Mouse (Mus musculus) hindbrain, postnatal 0 days (tissue): ENCODE data around the gene Psg21. TPM values are rescaled to one million over a fixed set of nuclear protein-coding genes. Genes with fewer than 3 reads are reported as not detected.
"Not testable (repeated sequence)": the region's sequence is repeated elsewhere in the genome, so short reads cannot be mapped to it uniquely, and the experiment has no call there.

Experiments used
- ATAC-seq: fragments of 200-750 bp; cut with Nextera tagmentation; 2 replicates; pipeline ENCODE4 v1.8.0; 2017; ENCODE audit warnings: mild to moderate bottlenecking, moderate TSS enrichment, moderate library complexity
- DNase-seq: peaks from one replicate; pipeline ENCODE4 v3.0.0-alpha.2; 2015; ENCODE audit warnings: low spot score
- H3K27ac ChIP-seq: fragments of 300-500 bp; sonication (generic); 2 replicates; pipeline ENCODE4 v1.5.1; 2014; ENCODE audit warnings: mild to moderate bottlenecking
- H3K27me3 ChIP-seq: fragments of 300-500 bp; sonication (generic); 2 replicates; pipeline ENCODE4 v1.6.1; 2014; ENCODE audit warnings: low read length, mixed read lengths; ENCODE audit not compliant: insufficient read depth
- H3K36me3 ChIP-seq: fragments of 300-500 bp; sonication (generic); 2 replicates; pipeline ENCODE4 v1.6.1; 2014; ENCODE audit warnings: low read length, mixed read lengths; ENCODE audit not compliant: insufficient read depth
- H3K4me1 ChIP-seq: fragments of 300-500 bp; sonication (generic); 2 replicates; pipeline ENCODE4 v1.6.1; 2014; ENCODE audit warnings: antibody characterized with exemption, low read length, mixed read lengths; ENCODE audit not compliant: insufficient read depth
- H3K4me2 ChIP-seq: fragments of 300-500 bp; sonication (generic); 2 replicates; pipeline ENCODE4 v1.6.1; 2014; ENCODE audit warnings: low read depth, mild to moderate bottlenecking, low read length, moderate library complexity, mixed read lengths
- H3K4me3 ChIP-seq: fragments of 300-500 bp; sonication (generic); 2 replicates; pipeline ENCODE4 v1.5.1; 2014; ENCODE audit warnings: low read length
- H3K9ac ChIP-seq: fragments of 300-500 bp; sonication (generic); replicated peaks from 2 replicates; pipeline ENCODE4 v1.6.1; 2014; ENCODE audit warnings: mild to moderate bottlenecking, low read length, moderate library complexity, mixed read lengths
- H3K9me3 ChIP-seq: fragments of 300-500 bp; sonication (generic); 2 replicates; pipeline ENCODE4 v1.6.1; 2016; ENCODE audit warnings: low read length, mixed read lengths
- CTCF ChIP-seq: IDR thresholded peaks from 2 replicates; pipeline ENCODE4 v1.5.1; 2016; ENCODE audit warnings: antibody characterized with exemption, control low read depth, low read depth
- WGBS: fragments of 180-500 bp; shearing (Covaris S2); extraction: QIAGEN DNeasy Blood & Tissue Kit; methylation state at CpG from one replicate; pipeline ENCODE4 v1.1.7; 2014; 5-methylcytosine and 5-hydroxymethylcytosine counted together
- polyA plus RNA-seq: library from polyadenylated mRNA; unstranded; fragments of >200 nt; fragmentation: Nextera tagmentation; extraction: Ambion mirVana; gene quantifications from 2 replicates; pipeline ENCODE4 v1.2.1, GENCODE M21; 2015
- total RNA-seq: library from RNA; depleted of rRNA; stranded (reverse); fragments of >200 nt; gene quantifications from 2 replicates; pipeline ENCODE4 v1.2.3, GENCODE M21; 2014; rRNA removed

Psg21 gene
- total RNA-seq = not detected in 2 replicates
- not detected in 2 replicates for polyA plus RNA-seq

- ATAC-seq, H3K36me3 ChIP-seq, H3K27me3 ChIP-seq, H3K4me2 ChIP-seq, DNase-seq, H3K9ac ChIP-seq, H3K27ac ChIP-seq, H3K9me3 ChIP-seq, H3K4me3 ChIP-seq, H3K4me1 ChIP-seq: not testable (repeated sequence)
- WGBS = 70% methylated on average over 1 of the region's 2 CpGs
Measured at GRCm38 (mm10) chr7:18656625-18657024, at the start of gene Psg21. Gene Psg21, minus strand, starts transcription at chr7:18656725.

DNA sequence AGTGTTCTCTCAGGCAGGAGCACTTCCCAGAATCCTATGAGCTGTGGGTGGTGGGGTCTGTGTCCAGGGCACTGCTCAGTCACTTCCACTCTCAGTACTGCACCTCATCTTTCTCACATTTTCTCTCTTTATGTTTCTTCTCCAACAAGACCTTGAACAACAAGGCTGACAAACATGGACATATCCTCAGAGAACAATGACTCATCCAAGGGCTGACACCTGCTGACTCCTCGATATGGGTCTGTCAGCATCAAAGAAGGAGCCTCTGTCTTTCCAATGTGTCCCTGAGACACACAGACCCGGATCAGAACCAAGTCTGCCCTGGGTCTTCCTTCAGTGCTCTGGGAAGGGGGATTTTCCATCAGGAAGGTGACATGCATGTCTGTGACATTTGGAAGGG lies 29.6 kb upstream of the Psg21 start, which contains the start of gene Psg20:
Gene Psg20 (minus strand): TSS at position 101 of the 400 bp plus-strand sequence.
- WGBS = 60% methylated on average over 2 of the region's 2 CpGs
- no peaks in the 10 kb centered on the region for H3K9me3 ChIP-seq
- no peak for DNase-seq
- no peaks in the 10 kb centered on the region for H3K27me3 ChIP-seq
- ATAC-seq = no peak
- no peak within 1 kb of the TSS for H3K27ac ChIP-seq
- H3K4me3 ChIP-seq = no peak within 1 kb of the TSS
- H3K9ac ChIP-seq = no peak within 1 kb of the TSS
- no peaks in the 10 kb centered on the region for H3K36me3 ChIP-seq
- no peaks in the 10 kb centered on the region for H3K4me1 ChIP-seq
- TF ChIP-seq CTCF = no peak
- H3K4me2 ChIP-seq = no peak within 1 kb of the TSS

DNA sequence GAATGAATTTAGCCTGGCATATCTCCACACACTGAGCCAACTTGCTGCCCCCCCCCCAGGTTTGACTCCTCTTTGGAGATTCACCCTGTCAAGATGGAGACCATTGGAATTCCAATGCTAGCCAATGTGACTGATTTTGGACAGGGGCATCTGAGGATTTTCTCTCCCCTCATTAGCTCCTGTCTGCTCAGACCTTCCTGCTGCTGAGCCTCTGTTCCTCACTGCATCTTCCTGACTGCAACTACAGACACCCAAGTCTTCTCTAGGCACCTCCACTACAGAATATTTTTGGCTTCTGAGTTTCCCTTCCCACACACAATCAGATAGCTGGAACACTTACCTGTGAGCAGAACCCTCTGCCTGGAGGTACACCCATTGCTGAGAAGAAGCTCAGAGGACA lies 29.1 kb upstream of the Psg21 start:
- no peak overlapping the region for H3K4me2 ChIP-seq
- H3K27ac ChIP-seq = no peak overlapping the region
- no peaks in the 10 kb centered on the region for H3K4me1 ChIP-seq
- no peak overlapping the region for H3K9ac ChIP-seq
- DNase-seq (no peak), ATAC-seq (no peak)
- no peak for TF ChIP-seq CTCF
- H3K36me3 ChIP-seq = no peaks in the 10 kb centered on the region
- no peaks in the 10 kb centered on the region for H3K27me3 ChIP-seq
- H3K9me3 ChIP-seq = no peaks in the 10 kb centered on the region
- H3K4me3 ChIP-seq = no peak overlapping the region

- Histone ChIP-seq H3K4me2 (no peak overlapping the region), H3K9me3 (no peaks in the 10 kb centered on the region), H3K4me3 (no peak overlapping the region), H3K36me3 (no peaks in the 10 kb centered on the region), H3K9ac (no peak overlapping the region), H3K27ac (no peak overlapping the region), H3K4me1 (no peaks in the 10 kb centered on the region), H3K27me3 (no peaks in the 10 kb centered on the region)
- 45% methylated on average over 2 of the region's 2 CpGs for WGBS
- peak; percentile 85 for TF ChIP-seq CTCF
- peak; percentile 53; the same call in 1 of the 2 replicates for ATAC-seq
- peak; percentile 73 for DNase-seq
Measured at GRCm38 (mm10) chr7:18679772-18680171, 23.2 kb upstream of the Psg21 start.

DNA sequence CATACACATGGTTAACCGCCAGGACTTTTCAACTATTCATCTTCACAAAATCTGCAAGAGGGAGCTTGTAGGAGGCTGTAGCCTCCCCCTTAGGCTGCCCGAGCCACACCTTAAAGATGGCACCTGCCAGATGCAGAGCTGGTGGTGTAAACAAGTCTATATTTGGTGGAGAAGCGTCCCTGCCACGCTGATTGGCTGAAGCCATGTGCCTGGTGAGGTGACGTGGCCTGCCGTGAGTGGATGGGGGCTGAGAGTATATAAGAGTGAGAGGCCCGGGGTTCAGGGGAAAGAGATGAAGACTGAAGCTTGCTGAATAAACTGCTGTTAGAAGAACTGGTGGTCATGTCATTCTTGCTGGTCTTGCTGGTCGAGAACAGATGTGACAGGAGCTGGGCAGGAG lies 29.6 kb downstream of the Psg21 start:
- WGBS = 76% methylated on average over 8 of the region's 8 CpGs
- not testable (repeated sequence) for H3K4me1 ChIP-seq, H3K27ac ChIP-seq, H3K4me3 ChIP-seq, DNase-seq, ATAC-seq, H3K36me3 ChIP-seq, H3K9ac ChIP-seq, H3K9me3 ChIP-seq, H3K4me2 ChIP-seq, H3K27me3 ChIP-seq

- not testable (repeated sequence) for H3K36me3 ChIP-seq, H3K4me3 ChIP-seq, H3K27me3 ChIP-seq, H3K9ac ChIP-seq, H3K9me3 ChIP-seq, H3K27ac ChIP-seq, H3K4me2 ChIP-seq, DNase-seq, ATAC-seq, H3K4me1 ChIP-seq
- 38% methylated on average over 1 of the region's 2 CpGs for WGBS
Measured at GRCm38 (mm10) chr7:18616401-18616800, 40.1 kb downstream of the Psg21 start, which contains the start of gene Psg23. Gene Psg23, minus strand, starts transcription at chr7:18616501.

Other genes starting within 250 kb of the Psg21 start
- gene Psg28, start 224.7 kb downstream of the Psg21 start, total RNA-seq = not detected in 2 replicates
- not detected in 2 replicates for gene Psg28, start 224.7 kb downstream of the Psg21 start, polyA plus RNA-seq
- not detected in 2 replicates for gene Psg26, start 172.5 kb downstream of the Psg21 start, total RNA-seq
- not detected in 2 replicates for gene Psg26, start 172.5 kb downstream of the Psg21 start, polyA plus RNA-seq
- gene Psg25, start 124.5 kb downstream of the Psg21 start, total RNA-seq = not detected in 2 replicates
- gene Psg25, start 124.5 kb downstream of the Psg21 start, polyA plus RNA-seq = not detected in 2 replicates
- gene Psg27, start 89.4 kb downstream of the Psg21 start, total RNA-seq = not detected in 2 replicates
- gene Psg27, start 89.4 kb downstream of the Psg21 start, polyA plus RNA-seq = not detected in 2 replicates
- not detected in 2 replicates for gene Psg23, start 40.2 kb downstream of the Psg21 start, total RNA-seq
- not detected in 2 replicates for gene Psg23, start 40.2 kb downstream of the Psg21 start, polyA plus RNA-seq
- gene Psg20, start 29.5 kb upstream of the Psg21 start, total RNA-seq = not detected in 2 replicates
- not detected in 2 replicates for gene Psg20, start 29.5 kb upstream of the Psg21 start, polyA plus RNA-seq
- gene Psg22, start 61.4 kb upstream of the Psg21 start, total RNA-seq = not detected in 2 replicates
- not detected in 2 replicates for gene Psg22, start 61.4 kb upstream of the Psg21 start, polyA plus RNA-seq
- gene Psg19, start 141.8 kb upstream of the Psg21 start, total RNA-seq = not detected in 2 replicates
- not detected in 2 replicates for gene Psg19, start 141.8 kb upstream of the Psg21 start, polyA plus RNA-seq
- not detected in 2 replicates for gene Psg17, start 164.9 kb upstream of the Psg21 start, total RNA-seq
- not detected in 2 replicates for gene Psg17, start 164.9 kb upstream of the Psg21 start, polyA plus RNA-seq
- 1.1 and 1.5 TPM in 2 replicates for gene Mill2, start 183.2 kb upstream of the Psg21 start, total RNA-seq
- 0.72 and 0.79 TPM in 2 replicates for gene Mill2, start 183.2 kb upstream of the Psg21 start, polyA plus RNA-seq
- gene Pglyrp1, start 214.6 kb upstream of the Psg21 start, total RNA-seq = 29.7 and 30.2 TPM in 2 replicates
- gene Pglyrp1, start 214.6 kb upstream of the Psg21 start, polyA plus RNA-seq = 29.1 and 30.0 TPM in 2 replicates